Mouse (Mus musculus) lung, postnatal 0 days (tissue): ENCODE data around the gene Slc16a14.

Experiments used
- CTCF ChIP-seq: IDR thresholded peaks from 2 replicates; pipeline ENCODE4 v1.5.1; 2016; ENCODE audit warnings: antibody characterized with exemption, mild to moderate bottlenecking
- EP300 ChIP-seq: IDR thresholded peaks from 2 replicates; pipeline ENCODE4 v1.6.1; 2016; ENCODE audit warnings: antibody characterized with exemption, mild to moderate bottlenecking, control low read depth

DNA sequence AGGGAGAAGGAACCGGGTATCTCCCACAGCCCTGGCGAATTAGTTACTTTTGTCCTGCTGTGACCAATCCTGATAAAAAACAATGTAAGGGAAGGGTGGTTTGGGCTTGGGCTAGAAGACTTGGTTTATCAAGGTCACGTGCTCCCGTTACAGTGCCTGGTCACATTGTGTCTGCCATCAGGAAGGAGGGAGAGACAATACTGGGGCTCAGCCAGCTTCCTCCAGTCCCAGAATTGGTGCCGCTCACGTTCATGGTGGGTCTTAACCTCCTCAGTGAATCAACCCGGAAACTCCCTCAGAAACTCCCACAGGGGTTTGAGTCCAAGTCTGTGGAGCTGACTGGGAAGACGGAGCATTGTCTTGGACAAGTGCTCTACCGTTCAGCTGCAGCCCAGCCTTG, 9.3 kb downstream of the Slc16a14 start:
- TF ChIP-seq CTCF (no peak), EP300 (no peak)
